Mouse (Mus musculus): ENCODE data around the gene Lamb3.

DNA sequence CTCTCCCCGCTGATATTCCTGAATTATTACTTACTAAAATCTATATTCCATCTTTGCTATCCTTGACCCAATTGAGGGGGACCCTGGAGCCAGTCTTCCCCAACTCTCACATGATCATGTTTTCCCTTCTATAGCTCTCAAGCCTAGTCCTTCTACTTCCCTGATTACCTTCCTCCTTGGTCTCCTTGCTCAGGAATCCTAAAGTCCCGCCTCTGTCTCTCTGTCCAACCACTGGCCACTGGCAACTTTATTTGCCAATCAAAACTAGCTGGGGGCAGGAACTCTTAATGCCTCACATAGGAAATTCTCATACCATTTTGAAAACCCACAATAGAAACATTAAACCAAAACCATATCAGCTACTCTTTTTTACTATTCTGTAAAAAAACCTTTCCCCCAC is 73.8 kb downstream of the Lamb3 start:
- no peak for TF ChIP-seq CTCF (IDR thresholded peaks at IDR 0.05)
- TF ChIP-seq EP300 (IDR thresholded peaks at IDR 0.05), result no peak

Measured in lung, postnatal 0 days (tissue).